Mouse (Mus musculus) cerebellum, adult 2 months (tissue): ENCODE measurements around the gene Amdhd2.

Experiments used
- CTCF ChIP-seq: fragments of 200-500 bp; IDR thresholded peaks from 2 replicates; pipeline ENCODE4 v1.5.1; 2011; ENCODE audit warnings: low read depth, mild to moderate bottlenecking, control low read depth, low read length, moderate library complexity, borderline replicate concordance; ENCODE audit not compliant: insufficient read depth
- POLR2A ChIP-seq: fragments of 200-500 bp; IDR thresholded peaks from 2 replicates; pipeline ENCODE4 v1.6.1; 2011; ENCODE audit warnings: low read length, control low read depth, borderline replicate concordance; ENCODE audit not compliant: insufficient read depth

- TF ChIP-seq CTCF (no peak), POLR2A (no peak)
Measured at GRCm38 (mm10) chr17:24170125-24170524, 6.6 kb upstream of the Amdhd2 start.
